Mouse (Mus musculus): ENCODE measurements around the gene Wdr48.

DNA sequence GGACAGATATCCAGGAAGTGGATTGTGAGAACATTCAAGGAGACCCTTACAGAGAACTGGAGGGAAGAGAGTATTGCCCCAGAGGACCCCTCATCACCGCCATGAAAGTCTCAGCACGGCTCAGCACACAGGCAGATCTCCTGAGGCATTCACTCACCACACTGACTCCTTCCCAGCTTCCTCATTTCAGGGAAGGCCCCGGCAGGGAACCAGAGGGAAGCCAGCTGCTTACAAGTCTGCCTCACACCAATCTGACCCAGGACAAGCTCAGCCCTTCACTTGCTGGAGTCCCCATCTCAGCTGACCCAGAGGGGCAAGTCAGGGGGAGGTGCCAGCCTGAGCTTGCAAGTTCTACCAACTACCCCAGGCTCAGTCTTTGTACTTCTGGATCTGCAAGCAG is 54.1 kb downstream of the Wdr48 start:
- no peak for TF ChIP-seq POLR2A (IDR thresholded peaks at IDR 0.05; ENCODE audit: borderline replicate concordance, insufficient read depth, low read length)
- TF ChIP-seq CTCF (IDR thresholded peaks at IDR 0.05; ENCODE audit: borderline replicate concordance, insufficient read depth, low read depth, low read length), result no peak

All from cerebellum, adult 2 months (tissue).